Mouse (Mus musculus) embryonic fibroblast, embryonic 13.5 days (primary cell): Measurements from ENCODE around the gene Hpcal4.

Experiments
- CTCF ChIP-seq: IDR thresholded peaks from 2 replicates; pipeline ENCODE4 v1.5.1; 2011; ENCODE audit warnings: mild to moderate bottlenecking, control low read depth, low read length, moderate library complexity, borderline replicate concordance; ENCODE audit not compliant: insufficient read depth
- POLR2A ChIP-seq: IDR thresholded peaks from 2 replicates; pipeline ENCODE4 v1.6.1; 2011; ENCODE audit warnings: low read depth, mild to moderate bottlenecking, control low read depth, low read length, moderate library complexity

DNA sequence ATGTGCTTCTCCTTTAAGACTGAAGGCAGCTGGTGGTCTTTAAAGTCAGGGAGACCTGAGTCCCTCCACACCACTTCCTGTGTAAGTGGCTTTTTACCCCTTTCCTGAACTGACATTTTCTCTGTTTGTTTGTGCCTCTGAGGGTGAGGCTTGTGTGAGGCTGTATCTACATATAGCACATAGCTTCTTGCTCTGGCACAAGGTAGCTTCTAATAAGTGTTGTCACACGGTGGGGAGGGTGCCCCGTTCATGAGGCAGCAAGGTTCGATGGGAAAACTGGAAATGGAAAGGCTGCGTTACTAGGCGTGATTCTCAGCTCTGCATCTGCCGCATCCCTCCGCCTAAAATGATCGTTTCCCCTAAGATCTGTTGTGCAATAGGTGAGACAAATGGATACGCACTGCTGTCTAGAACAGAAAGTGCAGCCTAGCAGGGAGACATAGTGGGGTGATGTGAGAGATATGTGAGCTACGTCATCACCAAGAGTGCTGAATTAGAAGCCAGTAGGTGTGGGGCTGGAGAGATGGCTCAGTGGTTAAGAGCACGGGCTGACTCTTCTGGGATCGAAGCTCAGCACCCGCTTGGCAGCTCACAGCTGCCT, 53.5 kb downstream of the Hpcal4 start:
- TF ChIP-seq CTCF (no peak), POLR2A (no peak)
